Mouse (Mus musculus): ENCODE results near the gene Kdm4b. TPM values are rescaled to one million over a fixed set of nuclear protein-coding genes. Genes with fewer than 3 reads are reported as not detected.
A peak's percentile ranks its signal among the peaks of the same experiment; 100 is the strongest.

The Kdm4b gene
- polyA plus RNA-seq, 1 experiment from 2014 or later = 33.7 TPM

GRCm38 (mm10) chr17:56293291-56293690, 32.6 kb upstream of the Kdm4b start:
- 65% methylated on average over 1 of the region's 1 CpGs for WGBS
- Histone ChIP-seq H3K27ac (ENCODE audit: low read depth, low read length) (no peak overlapping the region), H3K4me2 (replicated peaks; ENCODE audit: low read depth, low read length) (no peak overlapping the region), H3K4me3 (ENCODE audit: low read depth, low read length) (no peak overlapping the region), H3K9ac (ENCODE audit: low read depth, low read length) (no peak overlapping the region), H3K9me3 (ENCODE audit: control insufficient read depth, low read length) (no peaks in the 10 kb centered on the region), H3K4me1 (replicated peaks; ENCODE audit: control insufficient read depth, insufficient read depth, low read length) (peaks cover 5% of the 10 kb centered on the region), H3K36me3 (ENCODE audit: control insufficient read depth, insufficient read depth, low read length) (no peaks in the 10 kb centered on the region), H3K27me3 (ENCODE audit: control insufficient read depth, insufficient read depth, low read length) (no peaks in the 10 kb centered on the region)
- ATAC-seq (ENCODE audit: low FRiP score) (no peak), DNase-seq (ENCODE audit: low spot score) (no peak)

GRCm38 (mm10) chr17:56294241-56294640, 31.6 kb upstream of the Kdm4b start:
- no peak for DNase-seq (ENCODE audit: low spot score)
- H3K4me3 ChIP-seq (ENCODE audit: low read depth, low read length) = no peak overlapping the region
- H3K27me3 ChIP-seq (ENCODE audit: control insufficient read depth, insufficient read depth, low read length) = no peaks in the 10 kb centered on the region
- peaks cover 5% of the 10 kb centered on the region for H3K4me1 ChIP-seq (replicated peaks; ENCODE audit: control insufficient read depth, insufficient read depth, low read length)
- no peaks in the 10 kb centered on the region for H3K9me3 ChIP-seq (ENCODE audit: control insufficient read depth, low read length)
- H3K4me2 ChIP-seq (replicated peaks; ENCODE audit: low read depth, low read length) = no peak overlapping the region
- H3K9ac ChIP-seq (ENCODE audit: low read depth, low read length) = no peak overlapping the region
- H3K36me3 ChIP-seq (ENCODE audit: control insufficient read depth, insufficient read depth, low read length) = no peaks in the 10 kb centered on the region
- WGBS = 88% methylated on average over 19 of the region's 19 CpGs
- no peak for ATAC-seq (ENCODE audit: low FRiP score)
- H3K27ac ChIP-seq (ENCODE audit: low read depth, low read length) = no peak overlapping the region

- ATAC-seq (ENCODE audit: low FRiP score) = no peak
- Histone ChIP-seq H3K27me3 (ENCODE audit: control insufficient read depth, insufficient read depth, low read length) (no peaks in the 10 kb centered on the region), H3K4me1 (replicated peaks; ENCODE audit: control insufficient read depth, insufficient read depth, low read length) (no peaks in the 10 kb centered on the region)
Observed at GRCm38 (mm10) chr17:56296201-56296600, 29.7 kb upstream of the Kdm4b start.

GRCm38 (mm10) chr17:56298238-56298637, 27.6 kb upstream of the Kdm4b start:
- 100% methylated on average over 1 of the region's 1 CpGs for WGBS
- Histone ChIP-seq H3K4me3 (ENCODE audit: low read depth, low read length) (no peak overlapping the region), H3K9ac (ENCODE audit: low read depth, low read length) (no peak overlapping the region), H3K9me3 (ENCODE audit: control insufficient read depth, low read length) (no peaks in the 10 kb centered on the region), H3K27ac (ENCODE audit: low read depth, low read length) (no peak overlapping the region), H3K27me3 (ENCODE audit: control insufficient read depth, insufficient read depth, low read length) (no peaks in the 10 kb centered on the region), H3K4me1 (replicated peaks; ENCODE audit: control insufficient read depth, insufficient read depth, low read length) (peaks cover 4% of the 10 kb centered on the region; the same call in 1 of the 2 replicates), H3K36me3 (ENCODE audit: control insufficient read depth, insufficient read depth, low read length) (no peaks in the 10 kb centered on the region), H3K4me2 (replicated peaks; ENCODE audit: low read depth, low read length) (no peak overlapping the region)
- ATAC-seq (ENCODE audit: low FRiP score) (no peak), DNase-seq (ENCODE audit: low spot score) (no peak)

More at GRCm38 (mm10) chr17:56296201-56296600, 29.7 kb upstream of the Kdm4b start:
- Histone ChIP-seq H3K4me2 (replicated peaks; ENCODE audit: low read depth, low read length) (no peak overlapping the region), H3K4me3 (ENCODE audit: low read depth, low read length) (no peak overlapping the region), H3K36me3 (ENCODE audit: control insufficient read depth, insufficient read depth, low read length) (no peaks in the 10 kb centered on the region), H3K27ac (ENCODE audit: low read depth, low read length) (no peak overlapping the region), H3K9me3 (ENCODE audit: control insufficient read depth, low read length) (no peaks in the 10 kb centered on the region), H3K9ac (ENCODE audit: low read depth, low read length) (no peak overlapping the region)
- DNase-seq (ENCODE audit: low spot score) = no peak
- 74% methylated on average over 1 of the region's 1 CpGs for WGBS

- Histone ChIP-seq H3K4me1 (replicated peaks; ENCODE audit: control insufficient read depth, insufficient read depth, low read length) (peaks cover 10% of the 10 kb centered on the region), H3K36me3 (ENCODE audit: control insufficient read depth, insufficient read depth, low read length) (no peaks in the 10 kb centered on the region), H3K9ac (ENCODE audit: low read depth, low read length) (no peak within 1 kb of the TSS), H3K9me3 (ENCODE audit: control insufficient read depth, low read length) (no peaks in the 10 kb centered on the region), H3K27me3 (ENCODE audit: control insufficient read depth, insufficient read depth, low read length) (no peaks in the 10 kb centered on the region), H3K27ac (ENCODE audit: low read depth, low read length) (no peak within 1 kb of the TSS), H3K4me3 (ENCODE audit: low read depth, low read length) (no peak within 1 kb of the TSS), H3K4me2 (replicated peaks; ENCODE audit: low read depth, low read length) (no peak within 1 kb of the TSS)
- DNase-seq (ENCODE audit: low spot score) = no peak
- 90% methylated on average over 9 of the region's 9 CpGs for WGBS
- no peak for ATAC-seq (ENCODE audit: low FRiP score)
Observed at GRCm38 (mm10) chr17:56300186-56300585, 25.7 kb upstream of the Kdm4b start, which contains the start of gene Arrdc5. TSS of gene Arrdc5 (minus strand) at chr17:56300286.

- H3K4me3 ChIP-seq (ENCODE audit: low read depth, low read length) = no peak overlapping the region; the same call in 1 of the 2 replicates
- H3K36me3 ChIP-seq (ENCODE audit: control insufficient read depth, insufficient read depth, low read length) = no peaks in the 10 kb centered on the region
- peak; percentile 50 for ATAC-seq (ENCODE audit: low FRiP score)
- no peaks in the 10 kb centered on the region for H3K9me3 ChIP-seq (ENCODE audit: control insufficient read depth, low read length)
- peak overlapping the region; percentile 95 for H3K4me2 ChIP-seq (replicated peaks; ENCODE audit: low read depth, low read length)
- H3K4me1 ChIP-seq (replicated peaks; ENCODE audit: control insufficient read depth, insufficient read depth, low read length) = peaks cover 13% of the 10 kb centered on the region
- H3K27me3 ChIP-seq (ENCODE audit: control insufficient read depth, insufficient read depth, low read length) = no peaks in the 10 kb centered on the region
- peak; percentile 51 for DNase-seq (ENCODE audit: low spot score)
- H3K9ac ChIP-seq (ENCODE audit: low read depth, low read length) = 0 out of 2 replicates have a peak overlapping the region, but pooled peaks have one; percentile 19
- WGBS = 29% methylated on average over 13 of the region's 13 CpGs
- peak overlapping the region; percentile 82 for H3K27ac ChIP-seq (ENCODE audit: low read depth, low read length)
Observed at GRCm38 (mm10) chr17:56302363-56302996, 23.4 kb upstream of the Kdm4b start.

- H3K4me1 ChIP-seq (replicated peaks; ENCODE audit: control insufficient read depth, insufficient read depth, low read length) = peaks cover 15% of the 10 kb centered on the region
- H3K27me3 ChIP-seq (ENCODE audit: control insufficient read depth, insufficient read depth, low read length) = no peaks in the 10 kb centered on the region
- peak; percentile 73 for ATAC-seq (ENCODE audit: low FRiP score)
- peak; percentile 85 for DNase-seq (ENCODE audit: low spot score)
- no peaks in the 10 kb centered on the region for H3K36me3 ChIP-seq (ENCODE audit: control insufficient read depth, insufficient read depth, low read length)
- H3K9me3 ChIP-seq (ENCODE audit: control insufficient read depth, low read length) = no peaks in the 10 kb centered on the region
- peak within 1 kb of the TSS; percentile 71 for H3K4me3 ChIP-seq (ENCODE audit: low read depth, low read length)
- under 1% methylated on average over 43 of the region's 43 CpGs for WGBS
- peak within 1 kb of the TSS; percentile 95 for H3K4me2 ChIP-seq (replicated peaks; ENCODE audit: low read depth, low read length)
- H3K9ac ChIP-seq (ENCODE audit: low read depth, low read length) = peak within 1 kb of the TSS; percentile 79
- H3K27ac ChIP-seq (ENCODE audit: low read depth, low read length) = peak within 1 kb of the TSS; percentile 82
Observed at GRCm38 (mm10) chr17:56303160-56303846, 22.6 kb upstream of the Kdm4b start, which contains the start of gene Uhrf1. TSS of gene Uhrf1 (plus strand) at chr17:56303321.

- Histone ChIP-seq H3K36me3 (ENCODE audit: control insufficient read depth, insufficient read depth, low read length) (no peaks in the 10 kb centered on the region), H3K4me3 (ENCODE audit: low read depth, low read length) (peak overlapping the region; percentile 71), H3K4me2 (replicated peaks; ENCODE audit: low read depth, low read length) (peak overlapping the region; percentile 95), H3K4me1 (replicated peaks; ENCODE audit: control insufficient read depth, insufficient read depth, low read length) (peaks cover 16% of the 10 kb centered on the region), H3K27ac (ENCODE audit: low read depth, low read length) (peak overlapping the region; percentile 82), H3K9ac (ENCODE audit: low read depth, low read length) (peak overlapping the region; percentile 79), H3K9me3 (ENCODE audit: control insufficient read depth, low read length) (no peaks in the 10 kb centered on the region), H3K27me3 (ENCODE audit: control insufficient read depth, insufficient read depth, low read length) (no peaks in the 10 kb centered on the region)
- ATAC-seq (ENCODE audit: low FRiP score) (peak; percentile 92), DNase-seq (ENCODE audit: low spot score) (peak; percentile 98)
- WGBS = under 1% methylated on average over 68 of the region's 68 CpGs
Observed at GRCm38 (mm10) chr17:56303847-56304586, 21.8 kb upstream of the Kdm4b start.
